18 mouse cellular contexts compared by ENCODE assay signal in the genomic region with DNA sequence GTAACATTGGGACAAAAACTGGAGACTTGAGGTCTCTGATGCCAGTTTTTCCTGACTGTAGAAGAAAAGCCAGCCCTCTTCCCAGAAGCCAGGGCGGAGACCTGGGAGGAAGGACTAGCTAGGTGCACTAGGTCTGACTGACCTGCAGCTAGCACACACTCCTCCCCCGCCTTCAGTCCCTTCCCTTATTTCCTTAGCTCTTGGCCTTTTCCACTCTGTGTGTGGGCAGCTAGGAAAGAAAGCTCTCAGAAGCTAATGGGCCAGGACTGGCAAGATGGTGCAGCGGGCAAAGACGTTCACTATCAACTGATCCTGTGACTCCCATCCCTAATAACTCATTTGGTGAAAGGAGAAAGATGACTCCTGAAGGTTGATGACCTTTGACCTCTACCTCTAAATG. TPM values are rescaled to one million over a fixed set of nuclear protein-coding genes. Genes with fewer than 3 reads are reported as not detected.
DNase-seq lines count a peak whose midpoint lies in the region; ATAC-seq and TF ChIP-seq lines count a peak whose summit lies in the region.
"Had no signal": no experiment of that assay in that cellular context is flagged by ENCODE, and none has a peak within 500 bp of the region (broad histone marks: within the 10 kb centered on the region; RNA-seq: fewer than 3 reads in every experiment).

No protein-coding gene starts in this region.

- peaks cover 11% of the 10 kb centered on the region; the same call in 1 of the 2 replicates for H3K4me1 ChIP-seq in kidney, embryonic 15.5 days
- 0 out of 2 replicates have a peak, but pooled peaks cover 10% of the 10 kb centered on the region for H3K4me1 ChIP-seq in kidney, embryonic 16.5 days (ENCODE audit: insufficient read depth, low read length)
- no peaks in the 10 kb centered on the region for H3K4me1 ChIP-seq in kidney, postnatal 0 days (replicated peaks; ENCODE audit: insufficient read depth, low read length)

- ATAC-seq in kidney, embryonic 15.5 days (replicated peaks; ENCODE audit: low FRiP score): 0 out of 2 replicates have a peak, but pooled peaks have one; percentile 55
- peak; percentile 33; the same call in 1 of the 2 replicates for ATAC-seq in kidney, embryonic 16.5 days (ENCODE audit: low FRiP score, low TSS enrichment)
- ATAC-seq in kidney, postnatal 0 days (replicated peaks; ENCODE audit: low FRiP score, low read depth): no peak
- ATAC-seq: activated CD4-positive, CD25-positive, alpha-beta regulatory T cell, adult 4 months; CD4-positive, CD25-positive, alpha-beta regulatory T cell, adult 4 months; Patski had no signal

- no peak overlapping the region for H3K4me3 ChIP-seq in kidney, embryonic 15.5 days (replicated peaks)
- H3K4me3 ChIP-seq in kidney, embryonic 16.5 days (ENCODE audit: low read length): no peak overlapping the region
- H3K4me3 ChIP-seq in kidney, postnatal 0 days (replicated peaks; ENCODE audit: low read depth, low read length): no peak overlapping the region

- H3K9ac ChIP-seq in kidney, embryonic 15.5 days: no peak overlapping the region
- H3K9ac ChIP-seq in kidney, embryonic 16.5 days (replicated peaks; ENCODE audit: low read length): no peak overlapping the region
- H3K9ac ChIP-seq in kidney, postnatal 0 days (ENCODE audit: low read depth, low read length): no peak overlapping the region

- 50% methylated on average over 4 of the region's 4 CpGs for WGBS in kidney, embryonic 15.5 days
- 47% methylated on average over 4 of the region's 4 CpGs for WGBS in kidney, embryonic 16.5 days
- WGBS in kidney, postnatal 0 days: 49% methylated on average over 4 of the region's 4 CpGs

- H3K36me3 ChIP-seq in kidney, embryonic 15.5 days: no peaks in the 10 kb centered on the region
- no peaks in the 10 kb centered on the region for H3K36me3 ChIP-seq in kidney, embryonic 16.5 days (ENCODE audit: insufficient read depth, low read length)
- H3K36me3 ChIP-seq in kidney, postnatal 0 days (ENCODE audit: insufficient read depth, low read length): no peaks in the 10 kb centered on the region
- H3K36me3 ChIP-seq: G1E had no signal

- H3K9me3 ChIP-seq in kidney, embryonic 15.5 days (replicated peaks): no peaks in the 10 kb centered on the region
- no peaks in the 10 kb centered on the region for H3K9me3 ChIP-seq in kidney, embryonic 16.5 days (ENCODE audit: low read length)
- H3K9me3 ChIP-seq in kidney, postnatal 0 days (replicated peaks; ENCODE audit: low read length): no peaks in the 10 kb centered on the region

- H3K4me2 ChIP-seq in kidney, embryonic 15.5 days: no peak overlapping the region
- H3K4me2 ChIP-seq in kidney, embryonic 16.5 days (replicated peaks; ENCODE audit: low read depth, low read length): no peak overlapping the region
- no peak overlapping the region for H3K4me2 ChIP-seq in kidney, postnatal 0 days (ENCODE audit: low read length)

- no peak for TF ChIP-seq CTCF in kidney, postnatal 0 days (IDR thresholded peaks at IDR 0.05; ENCODE audit: low read depth)

- H3K27ac ChIP-seq in kidney, embryonic 15.5 days: no peak overlapping the region
- no peak overlapping the region for H3K27ac ChIP-seq in kidney, embryonic 16.5 days (ENCODE audit: low read length)
- H3K27ac ChIP-seq in kidney, postnatal 0 days: no peak overlapping the region

- no peak for DNase-seq in kidney, adult 9 months
- no peak for DNase-seq in kidney, adult 18-20 months
- peak; percentile 61 for DNase-seq in kidney, postnatal 0 days (ENCODE audit: low spot score)
- DNase-seq in kidney, adult 11 months: no peak
- DNase-seq: adrenal gland, adult 8-10 months; adrenal gland, postnatal 10 days; adrenal gland, postnatal 14 days; adrenal gland, postnatal 25 days; B cell, adult 2 months; cerebellum, adult 11 months; cerebellum, adult 11-12 months had no signal

- H3K27me3 ChIP-seq in kidney, embryonic 15.5 days: no peaks in the 10 kb centered on the region
- no peaks in the 10 kb centered on the region for H3K27me3 ChIP-seq in kidney, embryonic 16.5 days (ENCODE audit: insufficient read depth, low read length)
- no peaks in the 10 kb centered on the region for H3K27me3 ChIP-seq in kidney, postnatal 0 days (ENCODE audit: insufficient read depth, low read length)
- H3K27me3 ChIP-seq: CH12.LX, Patski had no signal

RNA-seq across cellular contexts. Expression of a gene that starts 17.8 kb away (rescaled TPM):
- polyA plus RNA-seq in kidney, embryonic 15.5 days (2015; fragmentation: Nextera tagmentation; extraction: Ambion mirVana): 5.8 and 7.0 TPM in 2 replicates
- polyA plus RNA-seq in kidney, embryonic 16.5 days (2015; fragmentation: Nextera tagmentation; extraction: Ambion mirVana): 4.7 and 5.7 TPM in 2 replicates
- polyA plus RNA-seq in kidney, postnatal 0 days (2015; fragmentation: Nextera tagmentation; extraction: Ambion mirVana): 5.3 and 5.8 TPM in 2 replicates
- polyA plus RNA-seq: G1E had no signal
